Mouse (Mus musculus) liver, embryonic 16.5 days (tissue): ENCODE data around the gene Frat2. TPM values are rescaled to one million over a fixed set of nuclear protein-coding genes. Genes with fewer than 3 reads are reported as not detected.

Experiments used
- ATAC-seq: fragments of 200-750 bp; cut with Nextera tagmentation; 2 replicates; pipeline ENCODE4 v1.8.0; 2017; ENCODE audit warnings: low read depth, mild to moderate bottlenecking, moderate number of reproducible peaks, moderate library complexity
- H3K27ac ChIP-seq: fragments of 300-500 bp; sonication (generic); 2 replicates; pipeline ENCODE4 v1.5.1; 2014; ENCODE audit warnings: mild to moderate bottlenecking, low read length
- H3K27me3 ChIP-seq: fragments of 300-500 bp; sonication (generic); 2 replicates; pipeline ENCODE4 v1.6.1; 2014; ENCODE audit warnings: low read depth, low read length, mixed read lengths; ENCODE audit not compliant: control insufficient read depth, insufficient read depth
- H3K36me3 ChIP-seq: fragments of 300-500 bp; sonication (generic); 2 replicates; pipeline ENCODE4 v1.6.1; 2014; ENCODE audit warnings: mild to moderate bottlenecking; ENCODE audit not compliant: control insufficient read depth, insufficient read depth
- H3K4me1 ChIP-seq: fragments of 300-500 bp; sonication (generic); 2 replicates; pipeline ENCODE4 v1.6.1; 2014; ENCODE audit warnings: low read depth, low read length, mixed read lengths; ENCODE audit not compliant: control insufficient read depth
- H3K4me2 ChIP-seq: fragments of 300-500 bp; sonication (generic); 2 replicates; pipeline ENCODE4 v1.6.1; 2014; ENCODE audit warnings: low read depth, low read length, mixed read lengths
- H3K4me3 ChIP-seq: fragments of 300-500 bp; sonication (generic); 2 replicates; pipeline ENCODE4 v1.5.1; 2014; ENCODE audit warnings: low read depth, mild to moderate bottlenecking, low read length
- H3K9ac ChIP-seq: fragments of 300-500 bp; sonication (generic); 2 replicates; pipeline ENCODE4 v1.6.1; 2014; ENCODE audit warnings: low read depth, low read length
- H3K9me3 ChIP-seq: fragments of 300-500 bp; sonication (generic); replicated peaks from 2 replicates; pipeline ENCODE4 v1.6.1; 2016; ENCODE audit warnings: low read length; ENCODE audit not compliant: control insufficient read depth
- WGBS: fragments of 180-500 bp; shearing (Covaris S2); extraction: QIAGEN DNeasy Blood & Tissue Kit; methylation state at CpG from one replicate; pipeline ENCODE4 v1.1.7; 2014; ENCODE audit not compliant: insufficient replicate concordance; 5-methylcytosine and 5-hydroxymethylcytosine counted together
- polyA plus RNA-seq: library from polyadenylated mRNA; unstranded; fragments of >200 nt; fragmentation: Nextera tagmentation; extraction: Ambion mirVana; gene quantifications from 2 replicates; pipeline ENCODE4 v1.2.1, GENCODE M21; 2015

Frat2 gene
- polyA plus RNA-seq, 1 experiment from 2014 or later: 2.7 TPM

- H3K36me3 ChIP-seq: no peaks in the 10 kb centered on the region
- peak overlapping the region; percentile 18; the same call in 1 of the 2 replicates for H3K4me3 ChIP-seq
- peak overlapping the region; percentile 41; the same call in 1 of the 2 replicates for H3K9ac ChIP-seq
- H3K9me3 ChIP-seq: no peaks in the 10 kb centered on the region
- peak; percentile 42 for ATAC-seq
- peak overlapping the region; percentile 54 for H3K4me2 ChIP-seq
- H3K4me1 ChIP-seq: peaks cover 56% of the 10 kb centered on the region
- 21% methylated on average over 6 of the region's 6 CpGs for WGBS
- H3K27me3 ChIP-seq: no peaks in the 10 kb centered on the region
- H3K27ac ChIP-seq: peak overlapping the region; percentile 89
These were observed 9.1 kb downstream of the Frat2 start for GRCm38 (mm10) chr19:41838808-41839207.

GRCm38 (mm10) chr19:41837917-41838261 is 10.0 kb downstream of the Frat2 start:
- WGBS: 9% methylated on average over 4 of the region's 4 CpGs

GRCm38 (mm10) chr19:41837194-41837916 is 10.6 kb downstream of the Frat2 start:
- Histone ChIP-seq H3K9ac (peak overlapping the region; percentile 22), H3K4me2 (peak overlapping the region; percentile 54), H3K36me3 (no peaks in the 10 kb centered on the region), H3K27me3 (no peaks in the 10 kb centered on the region), H3K9me3 (no peaks in the 10 kb centered on the region), H3K4me3 (0 out of 2 replicates have a peak overlapping the region, but pooled peaks have one; percentile 18), H3K27ac (peak overlapping the region; percentile 89), H3K4me1 (peaks cover 68% of the 10 kb centered on the region)
- 22% methylated on average over 9 of the region's 9 CpGs for WGBS
- ATAC-seq: peak; percentile 55

More at GRCm38 (mm10) chr19:41837917-41838261, 10.0 kb downstream of the Frat2 start:
- Histone ChIP-seq H3K4me2 (peak overlapping the region; percentile 54), H3K27ac (peak overlapping the region; percentile 89), H3K9me3 (no peaks in the 10 kb centered on the region), H3K4me1 (peaks cover 63% of the 10 kb centered on the region), H3K36me3 (no peaks in the 10 kb centered on the region), H3K9ac (peak overlapping the region; percentile 41), H3K4me3 (peak overlapping the region; percentile 18; the same call in 1 of the 2 replicates), H3K27me3 (no peaks in the 10 kb centered on the region)
- 0 out of 2 replicates have a peak, but pooled peaks have one; percentile 10 for ATAC-seq

GRCm38 (mm10) chr19:41836719-41837118 is 11.2 kb downstream of the Frat2 start:
- WGBS: 25% methylated on average over 3 of the region's 3 CpGs
- no peaks in the 10 kb centered on the region for H3K9me3 ChIP-seq
- peak overlapping the region; percentile 89 for H3K27ac ChIP-seq
- peak overlapping the region; percentile 23; the same call in 1 of the 2 replicates for H3K4me3 ChIP-seq
- no peaks in the 10 kb centered on the region for H3K27me3 ChIP-seq
- H3K9ac ChIP-seq: peak overlapping the region; percentile 44
- H3K4me2 ChIP-seq: peak overlapping the region; percentile 56
- no peaks in the 10 kb centered on the region for H3K36me3 ChIP-seq
- H3K4me1 ChIP-seq: peaks cover 75% of the 10 kb centered on the region
- ATAC-seq: no peak

- peak; percentile 87 for ATAC-seq
- H3K9me3 ChIP-seq: no peaks in the 10 kb centered on the region
- peak overlapping the region; percentile 23 for H3K4me3 ChIP-seq
- no peaks in the 10 kb centered on the region for H3K36me3 ChIP-seq
- peak overlapping the region; percentile 17; the same call in 1 of the 2 replicates for H3K9ac ChIP-seq
- peak overlapping the region; percentile 89 for H3K27ac ChIP-seq
- H3K4me1 ChIP-seq: peaks cover 74% of the 10 kb centered on the region
- H3K4me2 ChIP-seq: peak overlapping the region; percentile 56
- no peaks in the 10 kb centered on the region for H3K27me3 ChIP-seq
- WGBS: 3% methylated on average over 6 of the region's 6 CpGs
These were observed 12.1 kb downstream of the Frat2 start for GRCm38 (mm10) chr19:41835816-41836215.

GRCm38 (mm10) chr19:41835407-41835806 is 12.5 kb downstream of the Frat2 start:
- Histone ChIP-seq H3K4me3 (no peak overlapping the region; the same call in 1 of the 2 replicates), H3K9ac (no peak overlapping the region), H3K36me3 (no peaks in the 10 kb centered on the region), H3K4me1 (peaks cover 73% of the 10 kb centered on the region), H3K27ac (peak overlapping the region; percentile 89), H3K9me3 (no peaks in the 10 kb centered on the region), H3K27me3 (no peaks in the 10 kb centered on the region), H3K4me2 (peak overlapping the region; percentile 56)
- WGBS: 35% methylated on average over 6 of the region's 6 CpGs
- ATAC-seq: no peak

GRCm38 (mm10) chr19:41832501-41833201 is 15.3 kb downstream of the Frat2 start:
- WGBS: 40% methylated on average over 13 of the region's 13 CpGs
- Histone ChIP-seq H3K9ac (peak overlapping the region; percentile 8; the same call in 1 of the 2 replicates), H3K27ac (peak overlapping the region; percentile 18; the same call in 1 of the 2 replicates), H3K36me3 (no peaks in the 10 kb centered on the region), H3K4me3 (peak overlapping the region; percentile 87), H3K4me2 (peak overlapping the region; percentile 88), H3K9me3 (no peaks in the 10 kb centered on the region), H3K4me1 (peaks cover 62% of the 10 kb centered on the region), H3K27me3 (no peaks in the 10 kb centered on the region)
- no peak for ATAC-seq

GRCm38 (mm10) chr19:41831718-41832391 is 16.1 kb downstream of the Frat2 start:
- H3K4me2 ChIP-seq: peak overlapping the region; percentile 88
- peak overlapping the region; percentile 87 for H3K4me3 ChIP-seq
- 19% methylated on average over 14 of the region's 14 CpGs for WGBS
- no peaks in the 10 kb centered on the region for H3K27me3 ChIP-seq
- H3K9me3 ChIP-seq: no peaks in the 10 kb centered on the region
- no peak for ATAC-seq
- peak overlapping the region; percentile 80 for H3K9ac ChIP-seq
- peak overlapping the region; percentile 54 for H3K27ac ChIP-seq
- no peaks in the 10 kb centered on the region for H3K36me3 ChIP-seq
- peaks cover 54% of the 10 kb centered on the region for H3K4me1 ChIP-seq
